Comparison of ENCODE assay signal across 8 mouse cellular contexts in genomic region chr11:120219916-120220522, GRCm38 (mm10). TPM values are rescaled to one million over a fixed set of nuclear protein-coding genes. Genes with fewer than 3 reads are reported as not detected.
DNase-seq lines count a peak whose midpoint lies in the region; ATAC-seq lines count a peak whose summit lies in the region.

No protein-coding gene starts in this region.

- no peaks in the 10 kb centered on the region for H3K36me3 ChIP-seq in midbrain, embryonic 10.5 days
- no peaks in the 10 kb centered on the region for H3K36me3 ChIP-seq in midbrain, embryonic 16.5 days (ENCODE audit: control insufficient read depth, insufficient read depth, low read length)
- H3K36me3 ChIP-seq in hindbrain, embryonic 11.5 days (ENCODE audit: control insufficient read depth, insufficient read depth, low read length), result no peaks in the 10 kb centered on the region
- H3K36me3 ChIP-seq in limb, embryonic 15.5 days, result no peaks in the 10 kb centered on the region

- DNase-seq in midbrain, embryonic 10.5 days (ENCODE audit: low spot score), result no peak
- DNase-seq in cerebellum, adult 9-11 months, result peak; percentile 64
- peak; percentile 22 for DNase-seq in hindbrain, embryonic 11.5 days (ENCODE audit: low spot score)
- no peak for DNase-seq in spleen, adult 12 weeks (ENCODE audit: low spot score)
- no peak for DNase-seq in urinary bladder, postnatal 10 days (ENCODE audit: low spot score)

- ATAC-seq in midbrain, embryonic 16.5 days, result no peak
- no peak for ATAC-seq in hindbrain, embryonic 11.5 days (ENCODE audit: low FRiP score)
- ATAC-seq in limb, embryonic 15.5 days (ENCODE audit: insufficient number of reproducible peaks, low FRiP score, low TSS enrichment, low read depth), result no peak
- no peak for ATAC-seq in megakaryocyte-erythroid progenitor cell, adult 5-6 weeks (replicated peaks; ENCODE audit: low FRiP score, low TSS enrichment, poor library complexity, severe bottlenecking)

- no peak overlapping the region for H3K4me2 ChIP-seq in midbrain, embryonic 16.5 days (ENCODE audit: low read length)
- no peak overlapping the region for H3K4me2 ChIP-seq in hindbrain, embryonic 11.5 days (replicated peaks; ENCODE audit: low read depth, low read length)
- H3K4me2 ChIP-seq in limb, embryonic 15.5 days, result no peak overlapping the region

- H3K4me3 ChIP-seq in midbrain, embryonic 10.5 days, result peak overlapping the region; percentile 17; the same call in 1 of the 2 replicates
- H3K4me3 ChIP-seq in midbrain, embryonic 16.5 days (ENCODE audit: low read depth, low read length), result no peak overlapping the region
- H3K4me3 ChIP-seq in hindbrain, embryonic 11.5 days (ENCODE audit: low read depth, low read length), result no peak overlapping the region
- no peak overlapping the region for H3K4me3 ChIP-seq in limb, embryonic 15.5 days

- H3K9ac ChIP-seq in midbrain, embryonic 16.5 days (ENCODE audit: low read depth, low read length), result no peak overlapping the region
- H3K9ac ChIP-seq in hindbrain, embryonic 11.5 days (ENCODE audit: low read depth, low read length), result no peak overlapping the region
- no peak overlapping the region for H3K9ac ChIP-seq in limb, embryonic 15.5 days

- H3K27ac ChIP-seq in midbrain, embryonic 10.5 days (replicated peaks), result peak overlapping the region; percentile 76
- no peak overlapping the region for H3K27ac ChIP-seq in midbrain, embryonic 16.5 days (ENCODE audit: low read length)
- H3K27ac ChIP-seq in hindbrain, embryonic 11.5 days (ENCODE audit: low read depth, low read length), result no peak overlapping the region; the same call in 1 of the 2 replicates
- peak overlapping the region; percentile 22; the same call in 1 of the 2 replicates for H3K27ac ChIP-seq in limb, embryonic 15.5 days

- WGBS in midbrain, embryonic 10.5 days, result 56% methylated on average over 9 of the region's 9 CpGs
- WGBS in midbrain, embryonic 16.5 days, result 48% methylated on average over 9 of the region's 9 CpGs
- WGBS in hindbrain, embryonic 11.5 days, result 50% methylated on average over 9 of the region's 9 CpGs
- 47% methylated on average over 9 of the region's 9 CpGs for WGBS in limb, embryonic 15.5 days

- H3K9me3 ChIP-seq in midbrain, embryonic 10.5 days (replicated peaks), result no peaks in the 10 kb centered on the region
- H3K9me3 ChIP-seq in midbrain, embryonic 16.5 days (replicated peaks; ENCODE audit: control insufficient read depth, low read length, poor library complexity, severe bottlenecking), result no peaks in the 10 kb centered on the region
- no peaks in the 10 kb centered on the region for H3K9me3 ChIP-seq in hindbrain, embryonic 11.5 days (ENCODE audit: control insufficient read depth, low read length)
- H3K9me3 ChIP-seq in limb, embryonic 15.5 days, result no peaks in the 10 kb centered on the region

- no peaks in the 10 kb centered on the region for H3K27me3 ChIP-seq in midbrain, embryonic 10.5 days (ENCODE audit: low read depth, poor library complexity, severe bottlenecking)
- H3K27me3 ChIP-seq in midbrain, embryonic 16.5 days (ENCODE audit: control insufficient read depth, insufficient read depth, low read depth, low read length), result no peaks in the 10 kb centered on the region
- no peaks in the 10 kb centered on the region for H3K27me3 ChIP-seq in hindbrain, embryonic 11.5 days (ENCODE audit: control insufficient read depth, insufficient read depth, low read length)
- no peaks in the 10 kb centered on the region for H3K27me3 ChIP-seq in limb, embryonic 15.5 days

- peaks cover 100% of the 10 kb centered on the region for H3K4me1 ChIP-seq in midbrain, embryonic 10.5 days
- peaks cover 38% of the 10 kb centered on the region for H3K4me1 ChIP-seq in midbrain, embryonic 16.5 days (ENCODE audit: control insufficient read depth, insufficient read depth, low read length)
- H3K4me1 ChIP-seq in hindbrain, embryonic 11.5 days (replicated peaks; ENCODE audit: control insufficient read depth, insufficient read depth, low read length), result peaks cover 39% of the 10 kb centered on the region
- peaks cover 52% of the 10 kb centered on the region for H3K4me1 ChIP-seq in limb, embryonic 15.5 days

RNA-seq across cellular contexts. Expression of gene Bahcc1, which starts 12.7 kb away (rescaled TPM):
- 14.3 and 16.6 TPM in 2 replicates for polyA plus RNA-seq in midbrain, embryonic 10.5 days (2016; fragmentation: Nextera tagmentation; extraction: Ambion mirVana)
- polyA plus RNA-seq in midbrain, embryonic 16.5 days (2015; fragmentation: Nextera tagmentation; extraction: Ambion mirVana), result 9.7 and 13.7 TPM in 2 replicates
- polyA plus RNA-seq in hindbrain, embryonic 11.5 days (2014; fragmentation: Nextera tagmentation; extraction: Ambion mirVana), result 18.1 and 23.1 TPM in 2 replicates
- 5.8 and 6.7 TPM in 2 replicates for polyA plus RNA-seq in limb, embryonic 15.5 days (2015; fragmentation: Nextera tagmentation; extraction: Ambion mirVana)
- total RNA-seq in megakaryocyte-erythroid progenitor cell, adult 5-6 weeks (2014; fragmentation: Nextera tagmentation), result 25.6 and 30.1 TPM in 2 replicates
- total RNA-seq in megakaryocyte-erythroid progenitor cell, adult 5-6 weeks (2017), result 6.7 and 7.0 TPM in 2 replicates

Comparison
In these comparisons a context has a peak if more than half of its experiments do, and no peak if none do; other contexts are left out.
1. H3K27ac ChIP-seq: peak in midbrain, embryonic 10.5 days (single experiment) and limb, embryonic 15.5 days (single experiment); none in midbrain, embryonic 16.5 days (single experiment) and hindbrain, embryonic 11.5 days (single experiment).
2. DNase-seq: peak in cerebellum, adult 9-11 months (single experiment) and hindbrain, embryonic 11.5 days (single experiment); none in midbrain, embryonic 10.5 days (single experiment), spleen, adult 12 weeks (single experiment) and urinary bladder, postnatal 10 days (single experiment).